Mouse (Mus musculus): Measurements from ENCODE around the gene Thy1.

DNA sequence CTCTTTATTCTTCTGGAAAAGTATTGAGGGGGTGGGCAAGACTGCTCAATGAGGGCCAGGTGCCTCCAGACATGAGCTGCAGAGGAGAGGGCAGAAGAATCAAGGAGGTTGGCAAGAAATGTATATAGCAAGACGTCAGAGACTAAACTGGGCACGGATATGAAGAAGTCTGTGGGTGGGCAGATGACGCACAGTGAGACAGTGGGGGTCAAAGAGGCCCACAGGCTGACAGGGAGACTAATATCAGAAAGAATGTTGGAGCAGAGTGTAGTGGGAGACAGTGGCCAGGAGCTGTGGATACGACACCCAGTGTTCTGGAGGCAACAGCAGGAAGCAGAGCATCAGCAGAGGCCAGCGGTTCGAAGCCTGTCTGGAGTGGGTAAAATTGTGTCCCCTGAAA lies 15.4 kb downstream of the Thy1 start:
- TF ChIP-seq POLR2A (IDR thresholded peaks at IDR 0.05; ENCODE audit: extremely low read depth, insufficient read depth, low read length) (no peak), CTCF (IDR thresholded peaks at IDR 0.05; ENCODE audit: extremely low read depth, insufficient read depth, low read length) (no peak)
